In the genomic region with DNA sequence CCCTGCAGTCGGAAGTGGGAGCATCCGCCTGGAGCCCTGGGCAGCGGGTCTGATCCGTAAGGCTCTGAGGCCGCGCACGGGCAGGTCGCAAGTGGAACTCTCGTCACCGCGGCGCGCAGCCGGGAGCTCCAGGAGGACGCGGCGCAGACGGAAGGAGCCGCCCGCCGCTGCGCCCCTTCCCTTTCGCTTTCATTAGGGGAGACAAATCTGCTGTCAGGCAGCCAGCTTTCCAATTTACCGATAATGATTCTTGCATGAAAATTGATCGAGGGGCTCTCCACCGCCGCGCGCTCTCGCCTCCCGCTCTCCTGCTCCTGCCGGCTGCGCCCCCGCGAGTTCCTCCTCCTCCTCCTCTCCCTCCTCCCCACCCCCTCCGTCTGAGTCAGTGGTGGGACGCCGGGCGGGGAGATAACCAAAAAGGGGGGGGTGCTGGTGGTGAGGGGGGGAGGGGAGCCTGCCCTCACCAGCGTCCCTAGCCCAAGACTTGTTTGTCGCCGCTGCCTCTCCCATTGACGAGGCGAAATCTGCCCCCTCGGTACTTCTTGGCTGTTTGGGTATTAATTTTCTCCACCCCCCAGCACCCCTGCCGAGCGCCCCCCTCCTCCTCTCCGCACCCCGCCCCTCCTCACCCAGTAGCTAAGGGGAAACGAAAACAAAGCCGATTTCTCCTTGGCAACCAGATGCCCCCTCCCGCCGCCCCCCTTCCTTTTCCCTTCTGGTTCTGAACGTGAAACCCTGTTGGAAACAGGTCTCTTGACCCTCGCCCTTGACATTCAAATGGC, we compare ENCODE assay signal across 8 mouse cellular contexts.
DNase-seq lines count a peak whose midpoint lies in the region; ATAC-seq and TF ChIP-seq lines count a peak whose summit lies in the region.

No protein-coding gene starts in this region.

- peak overlapping the region; percentile 91 for H3K27ac ChIP-seq in embryonic facial prominence, embryonic 12.5 days
- H3K27ac ChIP-seq in heart, embryonic 11.5 days (ENCODE audit: low read depth, low read length), result peak overlapping the region; percentile 99
- peak overlapping the region; percentile 93 for H3K27ac ChIP-seq in liver, embryonic 14.5 days
- H3K27ac ChIP-seq in stomach, postnatal 0 days (replicated peaks), result peak overlapping the region; percentile 91

- no peaks in the 10 kb centered on the region for H3K36me3 ChIP-seq in embryonic facial prominence, embryonic 12.5 days
- H3K36me3 ChIP-seq in heart, embryonic 11.5 days (ENCODE audit: control insufficient read depth, insufficient read depth, low read length), result no peaks in the 10 kb centered on the region
- H3K36me3 ChIP-seq in liver, embryonic 14.5 days (replicated peaks; ENCODE audit: control insufficient read depth, insufficient read depth, low read depth), result 0 out of 2 replicates have a peak, but pooled peaks cover 2% of the 10 kb centered on the region
- no peaks in the 10 kb centered on the region for H3K36me3 ChIP-seq in stomach, postnatal 0 days (ENCODE audit: control insufficient read depth, insufficient read depth, low read length)

- peak; percentile 78 for DNase-seq in CD4-positive, CD25-positive, alpha-beta regulatory T cell, adult 2 months (ENCODE audit: low read depth, low spot score)
- DNase-seq in adrenal gland, postnatal 14 days, result peak; percentile 74
- peak; percentile 82 for DNase-seq in kidney, postnatal 10 days
- DNase-seq in liver, embryonic 14.5 days (ENCODE audit: low read depth in 3 of 3, low spot score in 3 of 3), result peak; percentile 70 to 73 (median 70)
- peak; percentile 74 for DNase-seq in naive thymus-derived CD4-positive, alpha-beta T cell, adult 2 months (ENCODE audit: low read depth)
- DNase-seq in stomach, postnatal 0 days (ENCODE audit: low spot score), result peak; percentile 69

- H3K4me2 ChIP-seq in embryonic facial prominence, embryonic 12.5 days (replicated peaks), result peak overlapping the region; percentile 98
- peak overlapping the region; percentile 95 for H3K4me2 ChIP-seq in heart, embryonic 11.5 days
- peak overlapping the region; percentile 88 for H3K4me2 ChIP-seq in liver, embryonic 14.5 days (ENCODE audit: low read depth)
- peak overlapping the region; percentile 98 for H3K4me2 ChIP-seq in stomach, postnatal 0 days (replicated peaks; ENCODE audit: low read depth)

- H3K4me3 ChIP-seq in embryonic facial prominence, embryonic 12.5 days, result peak overlapping the region; percentile 70
- H3K4me3 ChIP-seq in heart, embryonic 11.5 days (ENCODE audit: low read depth, low read length), result peak overlapping the region; percentile 87
- peak overlapping the region; percentile 98 to 99 for H3K4me3 ChIP-seq in liver, embryonic 14.5 days (ENCODE audit: insufficient read depth in 1 of 2, low read depth in 2 of 2, low read length in 2 of 2)
- peak overlapping the region; percentile 75 for H3K4me3 ChIP-seq in stomach, postnatal 0 days (ENCODE audit: low read depth, low read length)

- ATAC-seq in embryonic facial prominence, embryonic 12.5 days (ENCODE audit: insufficient number of reproducible peaks, insufficient read depth, low FRiP score, low TSS enrichment), result peak; percentile 1; the same call in 1 of the 2 replicates
- peak; percentile 49 for ATAC-seq in heart, embryonic 11.5 days (replicated peaks; ENCODE audit: insufficient number of reproducible peaks, low FRiP score, low TSS enrichment)
- ATAC-seq in liver, embryonic 14.5 days (ENCODE audit: insufficient read depth), result peak; percentile 51
- ATAC-seq in stomach, postnatal 0 days (ENCODE audit: low FRiP score, low TSS enrichment), result peak; percentile 25; the same call in 1 of the 2 replicates

- no peaks in the 10 kb centered on the region for H3K9me3 ChIP-seq in embryonic facial prominence, embryonic 12.5 days
- no peaks in the 10 kb centered on the region for H3K9me3 ChIP-seq in heart, embryonic 11.5 days (replicated peaks; ENCODE audit: control insufficient read depth, low read length)
- H3K9me3 ChIP-seq in liver, embryonic 14.5 days (ENCODE audit: control insufficient read depth, low read length), result no peaks in the 10 kb centered on the region
- H3K9me3 ChIP-seq in stomach, postnatal 0 days (ENCODE audit: control insufficient read depth, low read length), result no peaks in the 10 kb centered on the region

- H3K9ac ChIP-seq in embryonic facial prominence, embryonic 12.5 days, result peak overlapping the region; percentile 59
- peak overlapping the region; percentile 94 for H3K9ac ChIP-seq in heart, embryonic 11.5 days (ENCODE audit: low read depth, low read length)
- peak overlapping the region; percentile 92 for H3K9ac ChIP-seq in liver, embryonic 14.5 days (replicated peaks)
- H3K9ac ChIP-seq in stomach, postnatal 0 days (ENCODE audit: low read length), result peak overlapping the region; percentile 80

- H3K27me3 ChIP-seq in embryonic facial prominence, embryonic 12.5 days, result peaks cover 25% of the 10 kb centered on the region
- H3K27me3 ChIP-seq in heart, embryonic 11.5 days (ENCODE audit: control insufficient read depth, insufficient read depth, low read length), result 0 out of 2 replicates have a peak, but pooled peaks cover 2% of the 10 kb centered on the region
- H3K27me3 ChIP-seq in liver, embryonic 14.5 days (ENCODE audit: control insufficient read depth, insufficient read depth, low read length), result no peaks in the 10 kb centered on the region
- no peaks in the 10 kb centered on the region for H3K27me3 ChIP-seq in stomach, postnatal 0 days (ENCODE audit: control insufficient read depth, insufficient read depth, low read length)

- 1% methylated on average over 54 of the region's 55 CpGs for WGBS in embryonic facial prominence, embryonic 12.5 days
- under 1% methylated on average over 49 of the region's 55 CpGs for WGBS in heart, embryonic 11.5 days (ENCODE audit: insufficient replicate concordance)
- WGBS in liver, embryonic 14.5 days (ENCODE audit: insufficient replicate concordance), result 0% methylated on average over 53 of the region's 55 CpGs
- 1% methylated on average over 50 of the region's 55 CpGs for WGBS in stomach, postnatal 0 days

- TF ChIP-seq EP300 in liver, embryonic 14.5 days (IDR thresholded peaks at IDR 0.05; ENCODE audit: low read depth), result peak; percentile 66
- no peak for TF ChIP-seq EP300 in stomach, postnatal 0 days (optimal IDR thresholded peaks at IDR 0.05)

- peaks cover 72% of the 10 kb centered on the region for H3K4me1 ChIP-seq in embryonic facial prominence, embryonic 12.5 days
- peaks cover 66% of the 10 kb centered on the region for H3K4me1 ChIP-seq in heart, embryonic 11.5 days (ENCODE audit: control insufficient read depth, insufficient read depth, low read length)
- H3K4me1 ChIP-seq in liver, embryonic 14.5 days (replicated peaks; ENCODE audit: control insufficient read depth in 2 of 2, insufficient read depth in 2 of 2, low read length in 1 of 2), result peaks cover 50% of the 10 kb centered on the region in 2 experiments
- no peaks in the 10 kb centered on the region for H3K4me1 ChIP-seq in stomach, postnatal 0 days (replicated peaks; ENCODE audit: control insufficient read depth, insufficient read depth)

- TF ChIP-seq CTCF in liver, embryonic 14.5 days (IDR thresholded peaks at IDR 0.05; ENCODE audit: low read depth), result no peak; the same call in 1 of the 2 replicates
- no peak for TF ChIP-seq CTCF in stomach, postnatal 0 days (IDR thresholded peaks at IDR 0.05; ENCODE audit: low read depth)

Comparison
In these comparisons a context has a peak if more than half of its experiments do, and no peak if none do; other contexts are left out.
1. Peak in every context shown above with its lines: DNase-seq, ATAC-seq, H3K4me3 ChIP-seq and H3K27ac ChIP-seq.
2. ATAC-seq: peak in every context shown above with its lines; median percentile 51 in liver, embryonic 14.5 days; 49 in heart, embryonic 11.5 days; 25 in stomach, postnatal 0 days; 1 in embryonic facial prominence, embryonic 12.5 days.